9 mouse cellular contexts compared by ENCODE assay signal in genomic region chr1:182958824-182959223, GRCm38 (mm10). TPM values are rescaled to one million over a fixed set of nuclear protein-coding genes. Genes with fewer than 3 reads are reported as not detected.
DNase-seq lines count a peak whose midpoint lies in the region; ATAC-seq and TF ChIP-seq lines count a peak whose summit lies in the region.
"Had no signal": no experiment of that assay in that cellular context is flagged by ENCODE, and none has a peak within 500 bp of the region (broad histone marks: within the 10 kb centered on the region; RNA-seq: fewer than 3 reads in every experiment).

No protein-coding gene starts in this region.

- peak overlapping the region; percentile 78 for H3K4me2 ChIP-seq in kidney, embryonic 14.5 days (replicated peaks; ENCODE audit: low read depth, low read length)
- peak overlapping the region; percentile 75 for H3K4me2 ChIP-seq in intestine, postnatal 0 days (replicated peaks; ENCODE audit: low read depth)
- peak overlapping the region; percentile 53 for H3K4me2 ChIP-seq in midbrain, postnatal 0 days (ENCODE audit: low read depth, low read length, poor library complexity, severe bottlenecking)

- no peaks in the 10 kb centered on the region; the same call in 1 of the 2 replicates for H3K27me3 ChIP-seq in kidney, embryonic 14.5 days (ENCODE audit: control insufficient read depth, insufficient read depth, low read length)
- peaks cover 94% of the 10 kb centered on the region for H3K27me3 ChIP-seq in forebrain, embryonic 10.5 days (ENCODE audit: poor library complexity, severe bottlenecking)
- no peaks in the 10 kb centered on the region for H3K27me3 ChIP-seq in intestine, postnatal 0 days (replicated peaks; ENCODE audit: control insufficient read depth, insufficient read depth, low read length)
- no peaks in the 10 kb centered on the region for H3K27me3 ChIP-seq in midbrain, postnatal 0 days (ENCODE audit: insufficient read depth, low read length)

- peaks cover 22% of the 10 kb centered on the region for H3K4me1 ChIP-seq in kidney, embryonic 14.5 days (ENCODE audit: control insufficient read depth, insufficient read depth, low read length)
- H3K4me1 ChIP-seq in forebrain, embryonic 10.5 days: peaks cover 55% of the 10 kb centered on the region
- peaks cover 16% of the 10 kb centered on the region for H3K4me1 ChIP-seq in intestine, postnatal 0 days (replicated peaks; ENCODE audit: control insufficient read depth, insufficient read depth, low read length)
- peaks cover 19% of the 10 kb centered on the region for H3K4me1 ChIP-seq in midbrain, postnatal 0 days (ENCODE audit: insufficient read depth, low read length)

- no peak for ATAC-seq in kidney, embryonic 14.5 days (ENCODE audit: low FRiP score, low TSS enrichment)
- ATAC-seq in intestine, postnatal 0 days: no peak
- ATAC-seq in midbrain, postnatal 0 days (ENCODE audit: low FRiP score): no peak
- no peak for ATAC-seq in inflammation-experienced regulatory T-cells, adult 6 months

- no peak for TF ChIP-seq CTCF in intestine, postnatal 0 days (IDR thresholded peaks at IDR 0.05; ENCODE audit: low read depth)
- TF ChIP-seq CTCF in midbrain, postnatal 0 days (IDR thresholded peaks at IDR 0.05): no peak

- 0 out of 2 replicates have a peak overlapping the region, but pooled peaks have one; percentile 12 for H3K9ac ChIP-seq in kidney, embryonic 14.5 days (ENCODE audit: low read depth, low read length)
- H3K9ac ChIP-seq in intestine, postnatal 0 days (ENCODE audit: low read depth, low read length): 0 out of 2 replicates have a peak overlapping the region, but pooled peaks have one; percentile 11
- H3K9ac ChIP-seq in midbrain, postnatal 0 days (replicated peaks; ENCODE audit: low read length, poor library complexity, severe bottlenecking): no peak overlapping the region

- WGBS in kidney, embryonic 14.5 days: 47% methylated on average over 3 of the region's 3 CpGs
- WGBS in forebrain, embryonic 10.5 days: 26% methylated on average over 3 of the region's 3 CpGs
- 45% methylated on average over 3 of the region's 3 CpGs for WGBS in intestine, postnatal 0 days
- 39% methylated on average over 3 of the region's 3 CpGs for WGBS in midbrain, postnatal 0 days

- H3K4me3 ChIP-seq in kidney, embryonic 14.5 days (ENCODE audit: low read length): peak overlapping the region; percentile 43; the same call in 1 of the 2 replicates
- H3K4me3 ChIP-seq in forebrain, embryonic 10.5 days: peak overlapping the region; percentile 53
- no peak overlapping the region; the same call in 1 of the 2 replicates for H3K4me3 ChIP-seq in intestine, postnatal 0 days (ENCODE audit: low read depth, low read length)
- no peak overlapping the region for H3K4me3 ChIP-seq in midbrain, postnatal 0 days (ENCODE audit: low read depth, low read length)

- H3K27ac ChIP-seq in kidney, embryonic 14.5 days (ENCODE audit: low read depth, low read length): 0 out of 2 replicates have a peak overlapping the region, but pooled peaks have one; percentile 7
- H3K27ac ChIP-seq in forebrain, embryonic 10.5 days: no peak overlapping the region
- peak overlapping the region; percentile 92; the same call in 1 of the 2 replicates for H3K27ac ChIP-seq in intestine, postnatal 0 days (ENCODE audit: low read depth, low read length)
- no peak overlapping the region for H3K27ac ChIP-seq in midbrain, postnatal 0 days (ENCODE audit: low read depth, low read length)

- H3K9me3 ChIP-seq in kidney, embryonic 14.5 days (ENCODE audit: control insufficient read depth, low read length): no peaks in the 10 kb centered on the region
- H3K9me3 ChIP-seq in forebrain, embryonic 10.5 days: no peaks in the 10 kb centered on the region
- H3K9me3 ChIP-seq in intestine, postnatal 0 days (ENCODE audit: control insufficient read depth): no peaks in the 10 kb centered on the region
- no peaks in the 10 kb centered on the region for H3K9me3 ChIP-seq in midbrain, postnatal 0 days (ENCODE audit: low read length)

- no peaks in the 10 kb centered on the region for H3K36me3 ChIP-seq in kidney, embryonic 14.5 days (ENCODE audit: control insufficient read depth, insufficient read depth, low read length)
- no peaks in the 10 kb centered on the region for H3K36me3 ChIP-seq in forebrain, embryonic 10.5 days (replicated peaks)
- no peaks in the 10 kb centered on the region for H3K36me3 ChIP-seq in intestine, postnatal 0 days (ENCODE audit: control insufficient read depth, insufficient read depth)
- H3K36me3 ChIP-seq in midbrain, postnatal 0 days (ENCODE audit: insufficient read depth, low read length): no peaks in the 10 kb centered on the region

- no peak for DNase-seq in kidney, postnatal 14 days
- no peak for DNase-seq in forebrain, embryonic 10.5 days (ENCODE audit: extremely low spot score, low spot score)
- DNase-seq in midbrain, postnatal 0 days (ENCODE audit: low spot score): no peak
- no peak for DNase-seq in right cerebral cortex, postnatal 25 days
- no peak for DNase-seq in natural killer cell, adult 2 months (ENCODE audit: low spot score in 2 of 2)

RNA-seq across cellular contexts. Expression of gene Tlr5, which starts 4.2 kb away (rescaled TPM):
- polyA plus RNA-seq in kidney, embryonic 14.5 days (2014; fragmentation: Nextera tagmentation; extraction: Ambion mirVana): 1.1 TPM in 2 replicates
- 0.32 and 0.45 TPM in 2 replicates for polyA plus RNA-seq in forebrain, embryonic 10.5 days (2016; fragmentation: Nextera tagmentation; extraction: Ambion mirVana)
- polyA plus RNA-seq in intestine, postnatal 0 days (2015; fragmentation: Nextera tagmentation; extraction: Ambion mirVana): 4.3 and 5.0 TPM in 2 replicates
- 0.11 and 0.19 TPM in 2 replicates for total RNA-seq in midbrain, postnatal 0 days (2014; rRNA removed)
- polyA plus RNA-seq in midbrain, postnatal 0 days (2015; fragmentation: Nextera tagmentation; extraction: Ambion mirVana): 0.21 and 0.23 TPM in 2 replicates
- not detected for polyA plus RNA-seq in inflammation-experienced regulatory T-cells, adult 6 months (2017; shearing (Covaris generic))
- total RNA-seq: common myeloid progenitor, adult 5-6 weeks had no signal

Comparison
In these comparisons a context has a peak if more than half of its experiments do, and no peak if none do; other contexts are left out.
1. H3K27ac ChIP-seq: peak in kidney, embryonic 14.5 days (single experiment) and intestine, postnatal 0 days (single experiment); none in forebrain, embryonic 10.5 days (single experiment) and midbrain, postnatal 0 days (single experiment).
2. H3K4me3 ChIP-seq: peak in kidney, embryonic 14.5 days (single experiment) and forebrain, embryonic 10.5 days (single experiment); none in intestine, postnatal 0 days (single experiment) and midbrain, postnatal 0 days (single experiment).
3. Peak in every context shown above with its lines, with median percentiles within 50 percentile points of each other: H3K4me2 ChIP-seq.